Mouse (Mus musculus): ENCODE measurements around the gene Zfp593.

GRCm38 (mm10) chr4:134252911-134253721, 7.7 kb upstream of the Zfp593 start:
- TF ChIP-seq CTCF (IDR thresholded peaks at IDR 0.05; ENCODE audit: control insufficient read depth, insufficient read depth, insufficient read length) (no peak), MYOD1 (IDR thresholded peaks at IDR 0.05; ENCODE audit: control insufficient read depth, insufficient read length, low read depth) (no peak), USF1 (IDR thresholded peaks at IDR 0.05; ENCODE audit: low read depth) (no peak), MAX (IDR thresholded peaks at IDR 0.05) (no peak), FOSL1 (IDR thresholded peaks at IDR 0.05; ENCODE audit: insufficient read depth, low read length, poor library complexity, severe bottlenecking) (no peak)

Data from C2C12 (cell line).